8 mouse cellular contexts compared by ENCODE assay signal in genomic region chr17:6947984-6948768, GRCm38 (mm10). TPM values are rescaled to one million over a fixed set of nuclear protein-coding genes. Genes with fewer than 3 reads are reported as not detected.
DNase-seq lines count a peak whose midpoint lies in the region; ATAC-seq and TF ChIP-seq lines count a peak whose summit lies in the region.
"Not testable (repeated sequence)": the region's sequence is repeated elsewhere in the genome, so short reads cannot be mapped to it uniquely, and the experiment has no call there.

Gene Rsph3b (minus strand): TSS chr17:6948682.

- TF ChIP-seq EP300 in ES-Bruce4 (IDR thresholded peaks at IDR 0.05; ENCODE audit: insufficient read depth, low read depth, low read length), result not testable (repeated sequence)

- not testable (repeated sequence) for H3K27me3 ChIP-seq in ES-Bruce4 (ENCODE audit: control insufficient read depth, insufficient read depth, low read length, poor library complexity, severe bottlenecking); forebrain, embryonic 16.5 days (replicated peaks; ENCODE audit: control insufficient read depth, insufficient read depth, low read length); neural tube, embryonic 14.5 days (ENCODE audit: control insufficient read depth, insufficient read depth, low read length)

- not testable (repeated sequence) for H3K36me3 ChIP-seq in ES-Bruce4 (ENCODE audit: control insufficient read depth, insufficient read depth, low read length, poor library complexity, severe bottlenecking); forebrain, embryonic 16.5 days (ENCODE audit: control insufficient read depth, insufficient read depth); neural tube, embryonic 14.5 days (ENCODE audit: control insufficient read depth, insufficient read depth, low read length)

- intact Hi-C loops in heart, postnatal 25 days (cut with DNase I), result not testable (repeated sequence)

- peak within 1 kb of the TSS; percentile 80 for H3K4me3 ChIP-seq in ES-Bruce4 (ENCODE audit: low read depth, low read length)
- H3K4me3 ChIP-seq in forebrain, embryonic 16.5 days (replicated peaks; ENCODE audit: low read length), result peak within 1 kb of the TSS; percentile 58
- peak within 1 kb of the TSS; percentile 46 for H3K4me3 ChIP-seq in neural tube, embryonic 14.5 days (ENCODE audit: low read depth, low read length)

- WGBS in forebrain, embryonic 16.5 days, result under 1% methylated on average over 66 of the region's 73 CpGs
- under 1% methylated on average over 66 of the region's 73 CpGs for WGBS in neural tube, embryonic 14.5 days

- H3K27ac ChIP-seq in ES-Bruce4 (ENCODE audit: insufficient read depth, low read length), result peak within 1 kb of the TSS; percentile 54
- H3K27ac ChIP-seq in forebrain, embryonic 16.5 days (ENCODE audit: low read length), result peak within 1 kb of the TSS; percentile 65
- peak within 1 kb of the TSS; percentile 70 for H3K27ac ChIP-seq in neural tube, embryonic 14.5 days (ENCODE audit: low read depth, low read length)

- TF ChIP-seq CTCF in ES-Bruce4 (IDR thresholded peaks at IDR 0.05; ENCODE audit: low read depth, low read length), result not testable (repeated sequence)

- DNase-seq in cerebellum, adult 18-20 months, result peak; percentile 67 to 70
- DNase-seq in heart, postnatal 25 days (ENCODE audit: low spot score), result peak; percentile 74
- peak; percentile 75 to 86 for DNase-seq in layer of hippocampus, adult 18-20 months (ENCODE audit: low spot score in 2 of 2)
- peak; percentile 89 to 92 for DNase-seq in lung, adult 18-20 months
- peak; percentile 83 for DNase-seq in testis, postnatal 10 days (ENCODE audit: low spot score)

- H3K9me3 ChIP-seq in ES-Bruce4 (replicated peaks; ENCODE audit: control insufficient read depth, insufficient read depth, low read length, poor library complexity, severe bottlenecking); forebrain, embryonic 16.5 days (ENCODE audit: control insufficient read depth, low read length); neural tube, embryonic 14.5 days (ENCODE audit: control insufficient read depth, low read length): not testable (repeated sequence)

- ATAC-seq in forebrain, embryonic 16.5 days, result peak; percentile 97
- ATAC-seq in neural tube, embryonic 14.5 days (ENCODE audit: low read depth), result peak; percentile 98

- peak within 1 kb of the TSS; percentile 61 for H3K4me2 ChIP-seq in forebrain, embryonic 16.5 days (ENCODE audit: low read length)
- peak within 1 kb of the TSS; percentile 54 for H3K4me2 ChIP-seq in neural tube, embryonic 14.5 days (ENCODE audit: low read depth, low read length)

- H3K4me1 ChIP-seq in ES-Bruce4 (ENCODE audit: control insufficient read depth, insufficient read depth, low read length); forebrain, embryonic 16.5 days (replicated peaks; ENCODE audit: control insufficient read depth, insufficient read depth, low read length); neural tube, embryonic 14.5 days (ENCODE audit: control insufficient read depth, insufficient read depth, low read length): not testable (repeated sequence)

- TF ChIP-seq POLR2A in ES-Bruce4 (IDR thresholded peaks at IDR 0.05; ENCODE audit: insufficient read depth, low read length), result not testable (repeated sequence)

- H3K9ac ChIP-seq in ES-Bruce4 (ENCODE audit: low read depth, poor library complexity, severe bottlenecking), result peak within 1 kb of the TSS; percentile 69
- H3K9ac ChIP-seq in forebrain, embryonic 16.5 days (replicated peaks; ENCODE audit: low read depth, low read length), result peak within 1 kb of the TSS; percentile 51
- H3K9ac ChIP-seq in neural tube, embryonic 14.5 days (replicated peaks; ENCODE audit: low read depth, low read length), result peak within 1 kb of the TSS; percentile 44

RNA-seq across cellular contexts. Expression of gene Rsph3b, which starts in this region (rescaled TPM):
- 14.7 and 17.7 TPM in 2 replicates for polyA plus RNA-seq in ES-Bruce4 (2011; ENCODE audit: insufficient read depth, insufficient read length, low read depth, missing spikeins)
- 54.9 and 56.1 TPM in 2 replicates for polyA plus RNA-seq in forebrain, embryonic 16.5 days (2015; fragmentation: Nextera tagmentation; extraction: Ambion mirVana)
- total RNA-seq in heart, postnatal 25 days (2021), result 10 to 100 TPM; 49.9 to 52.1 TPM
- 10 to 100 TPM; 30.1 to 30.9 TPM for total RNA-seq in layer of hippocampus, adult 18-20 months (2021)
- 57.8 and 63.5 TPM in 2 replicates for polyA plus RNA-seq in neural tube, embryonic 14.5 days (2014; fragmentation: Nextera tagmentation; extraction: Ambion mirVana)

Comparison
In these comparisons a context has a peak if more than half of its experiments do, and no peak if none do; other contexts are left out.
1. Peak in every context shown above with its lines: DNase-seq, ATAC-seq, H3K4me3 ChIP-seq and H3K27ac ChIP-seq.